Mouse (Mus musculus): ENCODE measurements around the gene Gm20821. TPM values are rescaled to one million over a fixed set of nuclear protein-coding genes. Genes with fewer than 3 reads are reported as not detected.
"Not testable (repeated sequence)": the region's sequence is repeated elsewhere in the genome, so short reads cannot be mapped to it uniquely, and the experiment has no call there.

Gm20821 gene
- polyA plus RNA-seq (2012; fragmentation: generic; extraction: Trizol) = not detected
- long read RNA-seq, experiment 1 = 0 reads
- long read RNA-seq, experiment 2 = 0 reads

DNA sequence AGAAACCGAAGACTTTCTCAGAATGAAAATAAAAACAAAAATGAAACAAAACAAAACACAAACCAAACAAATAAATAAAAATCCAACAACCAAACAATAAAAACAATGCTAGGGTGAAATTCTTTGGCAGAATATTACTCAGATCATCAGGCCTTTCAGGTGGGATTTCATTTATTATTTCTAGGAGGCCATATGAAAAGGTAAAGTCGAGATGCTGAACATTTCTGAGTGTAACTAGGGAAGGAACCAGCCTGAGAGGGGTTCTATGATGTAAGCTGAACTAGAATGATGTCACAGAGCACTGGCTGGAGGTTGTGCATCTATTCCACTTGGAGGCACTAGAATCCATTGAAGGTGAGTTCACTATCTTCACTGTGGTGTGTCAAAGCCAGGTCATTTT is at the start of gene Gm20821:
Gene Gm20821 (plus strand): TSS at position 301 of the 400 bp plus-strand sequence.
- H3K79me3 ChIP-seq (ENCODE audit: low read depth); H3K4me3 ChIP-seq (ENCODE audit: insufficient read depth, poor library complexity, severe bottlenecking); H3ac ChIP-seq (ENCODE audit: control insufficient read depth, insufficient read length, low read depth); H3K79me2 ChIP-seq (ENCODE audit: control insufficient read depth, insufficient read depth); H3K36me3 ChIP-seq (ENCODE audit: control insufficient read depth, insufficient read depth); H3K27me3 ChIP-seq (ENCODE audit: control insufficient read depth, insufficient read depth, insufficient read length): not testable (repeated sequence)
